Mouse (Mus musculus) forebrain, embryonic 12.5 days (tissue): ENCODE data around the gene Misp. TPM values are rescaled to one million over a fixed set of nuclear protein-coding genes. Genes with fewer than 3 reads are reported as not detected.
A peak's percentile ranks its signal among the peaks of the same experiment; 100 is the strongest.

Source experiments
- ATAC-seq: fragments of 200-750 bp; cut with Nextera tagmentation; 2 replicates; pipeline ENCODE4 v1.8.0; 2017; ENCODE audit warnings: moderate TSS enrichment; ENCODE audit not compliant: low FRiP score
- H3K27ac ChIP-seq: fragments of 300-500 bp; sonication (generic); 2 replicates; pipeline ENCODE4 v1.5.1; 2016; ENCODE audit warnings: mild to moderate bottlenecking
- H3K27me3 ChIP-seq: fragments of 300-500 bp; sonication (generic); 2 replicates; pipeline ENCODE4 v1.6.1; 2016; ENCODE audit warnings: mild to moderate bottlenecking
- H3K36me3 ChIP-seq: fragments of 300-500 bp; sonication (generic); replicated peaks from 2 replicates; pipeline ENCODE4 v1.6.1; 2016; ENCODE audit warnings: mild to moderate bottlenecking
- H3K4me1 ChIP-seq: fragments of 300-500 bp; sonication (generic); 2 replicates; pipeline ENCODE4 v1.6.1; 2016
- H3K4me2 ChIP-seq: fragments of 300-500 bp; sonication (generic); 2 replicates; pipeline ENCODE4 v1.6.1; 2016; ENCODE audit warnings: mild to moderate bottlenecking, moderate library complexity
- H3K4me3 ChIP-seq: fragments of 300-500 bp; sonication (generic); replicated peaks from 2 replicates; pipeline ENCODE4 v1.5.1; 2016; ENCODE audit warnings: mild to moderate bottlenecking
- H3K9ac ChIP-seq: fragments of 300-500 bp; sonication (generic); 2 replicates; pipeline ENCODE4 v1.6.1; 2016; ENCODE audit warnings: mild to moderate bottlenecking
- H3K9me3 ChIP-seq: fragments of 300-500 bp; sonication (generic); 2 replicates; pipeline ENCODE4 v1.6.1; 2016
- WGBS: fragments of 180-500 bp; shearing (Covaris S2); methylation state at CpG from one replicate; pipeline ENCODE4 v1.1.7; 2016; 5-methylcytosine and 5-hydroxymethylcytosine counted together
- polyA plus RNA-seq: library from polyadenylated mRNA; unstranded; fragments of >200 nt; fragmentation: Nextera tagmentation; extraction: Ambion mirVana; gene quantifications from 2 replicates; pipeline ENCODE4 v1.2.1, GENCODE M21; 2016

Misp gene
- polyA plus RNA-seq, 1 experiment from 2014 or later = 1.1 TPM

GRCm38 (mm10) chr10:79852827-79853226, 32.0 kb downstream of the Misp start:
- Histone ChIP-seq H3K4me2 (peak overlapping the region; percentile 91), H3K36me3 (peaks cover 16% of the 10 kb centered on the region), H3K9ac (peak overlapping the region; percentile 90), H3K27ac (peak overlapping the region; percentile 100), H3K9me3 (no peaks in the 10 kb centered on the region), H3K4me3 (peak overlapping the region; percentile 99), H3K27me3 (no peaks in the 10 kb centered on the region), H3K4me1 (peaks cover 51% of the 10 kb centered on the region)
- no peak for ATAC-seq
- 29% methylated on average over 8 of the region's 8 CpGs for WGBS

- peak overlapping the region; percentile 91 for H3K4me2 ChIP-seq
- H3K4me3 ChIP-seq = peak overlapping the region; percentile 99
- H3K9me3 ChIP-seq = no peaks in the 10 kb centered on the region
- H3K36me3 ChIP-seq = peaks cover 22% of the 10 kb centered on the region
- H3K27me3 ChIP-seq = no peaks in the 10 kb centered on the region
- peak; percentile 39 for ATAC-seq
- H3K27ac ChIP-seq = peak overlapping the region; percentile 100
- peak overlapping the region; percentile 90 for H3K9ac ChIP-seq
- WGBS = under 1% methylated on average over 15 of the region's 15 CpGs
- peaks cover 53% of the 10 kb centered on the region for H3K4me1 ChIP-seq
These were observed 32.6 kb downstream of the Misp start for GRCm38 (mm10) chr10:79853392-79853791.

- H3K9me3 ChIP-seq = no peaks in the 10 kb centered on the region
- peaks cover 59% of the 10 kb centered on the region for H3K4me1 ChIP-seq
- no peaks in the 10 kb centered on the region for H3K27me3 ChIP-seq
- peak; percentile 94 for ATAC-seq
- peak within 1 kb of the TSS; percentile 99 for H3K4me3 ChIP-seq
- under 1% methylated on average over 75 of the region's 75 CpGs for WGBS
- peak within 1 kb of the TSS; percentile 97 for H3K4me2 ChIP-seq
- peaks cover 30% of the 10 kb centered on the region for H3K36me3 ChIP-seq
- peak within 1 kb of the TSS; percentile 100 for H3K27ac ChIP-seq
- H3K9ac ChIP-seq = peak within 1 kb of the TSS; percentile 99
These were observed 33.3 kb downstream of the Misp start, which contains the start of gene Ptbp1 for GRCm38 (mm10) chr10:79853860-79854795. Ptbp1 (plus strand) TSS chr10:79854427.

GRCm38 (mm10) chr10:79854801-79855541, 34.2 kb downstream of the Misp start:
- peaks cover 59% of the 10 kb centered on the region for H3K4me1 ChIP-seq
- H3K4me3 ChIP-seq = peak overlapping the region; percentile 99
- WGBS = under 1% methylated on average over 83 of the region's 83 CpGs
- H3K9ac ChIP-seq = peak overlapping the region; percentile 99
- H3K27ac ChIP-seq = peak overlapping the region; percentile 100
- peak; percentile 43 for ATAC-seq
- peaks cover 38% of the 10 kb centered on the region for H3K36me3 ChIP-seq
- H3K27me3 ChIP-seq = no peaks in the 10 kb centered on the region
- peak overlapping the region; percentile 97 for H3K4me2 ChIP-seq
- H3K9me3 ChIP-seq = no peaks in the 10 kb centered on the region

- H3K4me1 ChIP-seq = peaks cover 61% of the 10 kb centered on the region
- ATAC-seq = no peak
These were observed 34.9 kb downstream of the Misp start for GRCm38 (mm10) chr10:79855558-79856184.

GRCm38 (mm10) chr10:79856280-79856679, 35.5 kb downstream of the Misp start:
- H3K4me2 ChIP-seq = peak overlapping the region; percentile 97
- H3K36me3 ChIP-seq = peaks cover 51% of the 10 kb centered on the region
- peaks cover 62% of the 10 kb centered on the region for H3K4me1 ChIP-seq
- H3K27me3 ChIP-seq = no peaks in the 10 kb centered on the region
- no peaks in the 10 kb centered on the region for H3K9me3 ChIP-seq
- peak overlapping the region; percentile 99 for H3K4me3 ChIP-seq
- WGBS = 41% methylated on average over 6 of the region's 6 CpGs
- peak overlapping the region; percentile 100; the same call in 1 of the 2 replicates for H3K27ac ChIP-seq
- H3K9ac ChIP-seq = peak overlapping the region; percentile 99
- no peak for ATAC-seq

More at GRCm38 (mm10) chr10:79855558-79856184, 34.9 kb downstream of the Misp start:
- Histone ChIP-seq H3K4me2 (peak overlapping the region; percentile 97), H3K4me3 (peak overlapping the region; percentile 99), H3K9ac (peak overlapping the region; percentile 99), H3K9me3 (no peaks in the 10 kb centered on the region), H3K27ac (peak overlapping the region; percentile 100), H3K36me3 (peaks cover 45% of the 10 kb centered on the region), H3K27me3 (no peaks in the 10 kb centered on the region)
- WGBS = 7% methylated on average over 10 of the region's 10 CpGs

- peak overlapping the region; percentile 57 for H3K27ac ChIP-seq
- H3K27me3 ChIP-seq = no peaks in the 10 kb centered on the region
- H3K9me3 ChIP-seq = no peaks in the 10 kb centered on the region
- H3K36me3 ChIP-seq = peaks cover 57% of the 10 kb centered on the region
- peaks cover 56% of the 10 kb centered on the region for H3K4me1 ChIP-seq
- WGBS = 61% methylated on average over 7 of the region's 7 CpGs
- H3K9ac ChIP-seq = peak overlapping the region; percentile 99
- no peak for ATAC-seq
- peak overlapping the region; percentile 99 for H3K4me3 ChIP-seq
- H3K4me2 ChIP-seq = peak overlapping the region; percentile 97
These were observed 36.1 kb downstream of the Misp start for GRCm38 (mm10) chr10:79856704-79857451.

- H3K4me1 ChIP-seq = peaks cover 50% of the 10 kb centered on the region
- no peak for ATAC-seq
- H3K9me3 ChIP-seq = no peaks in the 10 kb centered on the region
- peak overlapping the region; percentile 97 for H3K4me2 ChIP-seq
- no peaks in the 10 kb centered on the region for H3K27me3 ChIP-seq
- peak overlapping the region; percentile 99 for H3K4me3 ChIP-seq
- H3K9ac ChIP-seq = peak overlapping the region; percentile 99
- peaks cover 63% of the 10 kb centered on the region for H3K36me3 ChIP-seq
- 42% methylated on average over 4 of the region's 4 CpGs for WGBS
- H3K27ac ChIP-seq = peak overlapping the region; percentile 57
These were observed 36.6 kb downstream of the Misp start for GRCm38 (mm10) chr10:79857452-79857811.

GRCm38 (mm10) chr10:79857894-79858293, 37.1 kb downstream of the Misp start:
- WGBS = 94% methylated on average over 2 of the region's 2 CpGs
- Histone ChIP-seq H3K27ac (peak overlapping the region; percentile 57), H3K36me3 (peaks cover 67% of the 10 kb centered on the region)

GRCm38 (mm10) chr10:79858416-79859074, 37.8 kb downstream of the Misp start:
- H3K27ac ChIP-seq = peak overlapping the region; percentile 57

More at GRCm38 (mm10) chr10:79857894-79858293, 37.1 kb downstream of the Misp start:
- Histone ChIP-seq H3K27me3 (no peaks in the 10 kb centered on the region), H3K4me3 (peak overlapping the region; percentile 99), H3K4me2 (peak overlapping the region; percentile 97), H3K9me3 (no peaks in the 10 kb centered on the region), H3K9ac (peak overlapping the region; percentile 99; the same call in 1 of the 2 replicates), H3K4me1 (peaks cover 46% of the 10 kb centered on the region)
- ATAC-seq = no peak

GRCm38 (mm10) chr10:79859116-79859515, 38.3 kb downstream of the Misp start:
- H3K4me1 ChIP-seq = peaks cover 40% of the 10 kb centered on the region
- no peaks in the 10 kb centered on the region for H3K9me3 ChIP-seq
- H3K27me3 ChIP-seq = no peaks in the 10 kb centered on the region
- H3K4me3 ChIP-seq = no peak overlapping the region; the same call in 1 of the 2 replicates
- H3K4me2 ChIP-seq = no peak overlapping the region
- no peak overlapping the region for H3K27ac ChIP-seq
- peaks cover 79% of the 10 kb centered on the region for H3K36me3 ChIP-seq
- H3K9ac ChIP-seq = no peak overlapping the region
- ATAC-seq = no peak
- WGBS = 89% methylated on average over 11 of the region's 11 CpGs

More at GRCm38 (mm10) chr10:79858416-79859074, 37.8 kb downstream of the Misp start:
- Histone ChIP-seq H3K9ac (peak overlapping the region; percentile 12), H3K4me2 (peak overlapping the region; percentile 97), H3K36me3 (peaks cover 74% of the 10 kb centered on the region), H3K9me3 (no peaks in the 10 kb centered on the region), H3K27me3 (no peaks in the 10 kb centered on the region), H3K4me1 (peaks cover 40% of the 10 kb centered on the region), H3K4me3 (peak overlapping the region; percentile 99)
- ATAC-seq = no peak
- WGBS = 62% methylated on average over 17 of the region's 17 CpGs
